Mouse (Mus musculus) kidney, embryonic 14.5 days (tissue): ENCODE results near the gene Hexim2. TPM values are rescaled to one million over a fixed set of nuclear protein-coding genes. Genes with fewer than 3 reads are reported as not detected.

Source experiments
- ATAC-seq: fragments of 200-750 bp; cut with Nextera tagmentation; 2 replicates; pipeline ENCODE4 v1.8.0; 2017; ENCODE audit warnings: moderate number of reproducible peaks, mild to moderate bottlenecking, moderate TSS enrichment, moderate library complexity; ENCODE audit not compliant: low FRiP score, low TSS enrichment
- H3K27ac ChIP-seq: fragments of 300-500 bp; sonication (generic); 2 replicates; pipeline ENCODE4 v1.5.1; 2014; ENCODE audit warnings: low read depth, mild to moderate bottlenecking, low read length, moderate library complexity, mixed read lengths
- H3K27me3 ChIP-seq: fragments of 300-500 bp; sonication (generic); 2 replicates; pipeline ENCODE4 v1.6.1; 2014; ENCODE audit warnings: mild to moderate bottlenecking, low read length; ENCODE audit not compliant: control insufficient read depth, insufficient read depth
- H3K36me3 ChIP-seq: fragments of 300-500 bp; sonication (generic); 2 replicates; pipeline ENCODE4 v1.6.1; 2014; ENCODE audit warnings: low read length, mixed read lengths; ENCODE audit not compliant: control insufficient read depth, insufficient read depth
- H3K4me1 ChIP-seq: fragments of 300-500 bp; sonication (generic); 2 replicates; pipeline ENCODE4 v1.6.1; 2014; ENCODE audit warnings: low read length, mixed read lengths; ENCODE audit not compliant: control insufficient read depth, insufficient read depth
- H3K4me2 ChIP-seq: fragments of 300-500 bp; sonication (generic); replicated peaks from 2 replicates; pipeline ENCODE4 v1.6.1; 2014; ENCODE audit warnings: low read depth, mild to moderate bottlenecking, low read length
- H3K4me3 ChIP-seq: fragments of 300-500 bp; sonication (generic); 2 replicates; pipeline ENCODE4 v1.5.1; 2014; ENCODE audit warnings: mild to moderate bottlenecking, low read length
- H3K9ac ChIP-seq: fragments of 300-500 bp; sonication (generic); 2 replicates; pipeline ENCODE4 v1.6.1; 2014; ENCODE audit warnings: low read depth, mild to moderate bottlenecking, low read length, moderate library complexity
- H3K9me3 ChIP-seq: fragments of 300-500 bp; sonication (generic); 2 replicates; pipeline ENCODE4 v1.6.1; 2016; ENCODE audit warnings: low read length; ENCODE audit not compliant: control insufficient read depth
- WGBS: fragments of 180-500 bp; shearing (Covaris S2); extraction: QIAGEN DNeasy Blood & Tissue Kit; methylation state at CpG from one replicate; pipeline ENCODE4 v1.1.7; 2014; 5-methylcytosine and 5-hydroxymethylcytosine counted together
- polyA plus RNA-seq: library from polyadenylated mRNA; unstranded; fragments of >200 nt; fragmentation: Nextera tagmentation; extraction: Ambion mirVana; gene quantifications from 2 replicates; pipeline ENCODE4 v1.2.1, GENCODE M21; 2014

Gene Hexim2
- polyA plus RNA-seq, 1 experiment from 2014 or later: 10.3 TPM

DNA sequence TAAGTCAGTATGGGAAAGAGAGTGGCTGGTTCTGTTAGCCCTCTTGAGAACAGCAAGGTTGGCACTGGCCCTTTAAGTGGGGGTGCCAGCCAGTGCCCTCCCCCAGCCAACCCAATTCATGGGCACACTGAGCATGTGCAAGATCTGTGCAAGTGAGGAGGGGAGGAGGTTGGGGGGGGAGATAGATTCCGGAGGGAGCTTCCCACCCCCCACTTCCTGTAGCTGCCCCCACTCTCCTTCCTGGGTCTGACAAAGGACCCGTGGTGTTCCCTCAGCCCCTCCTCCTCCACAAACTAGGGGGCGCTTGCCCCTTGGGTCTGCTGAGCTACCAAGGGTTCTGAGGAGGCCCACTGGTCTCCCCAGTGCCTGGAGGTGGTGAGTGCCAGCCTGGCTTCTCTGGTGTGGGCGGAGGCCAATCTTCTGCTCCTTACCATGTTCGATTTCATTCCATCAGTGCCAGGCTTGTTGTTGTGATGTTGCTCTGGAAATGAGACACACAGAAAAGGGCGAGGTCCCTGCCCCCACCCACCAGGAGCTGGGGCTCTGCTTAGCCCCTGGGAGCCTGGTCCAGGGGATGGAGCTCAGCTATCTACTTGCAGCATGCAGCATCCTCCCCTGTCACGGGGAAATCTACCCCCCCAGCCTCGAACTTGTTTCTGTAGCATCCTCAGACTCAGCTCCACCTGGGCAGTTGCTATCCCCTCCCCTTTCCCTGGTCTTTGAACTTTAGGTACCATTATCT, 10.4 kb downstream of the Hexim2 start:
- Histone ChIP-seq H3K36me3 (peaks cover 6% of the 10 kb centered on the region; the same call in 1 of the 2 replicates), H3K4me1 (peaks cover 29% of the 10 kb centered on the region), H3K4me3 (peak overlapping the region; percentile 16), H3K4me2 (peak overlapping the region; percentile 35), H3K27me3 (no peaks in the 10 kb centered on the region), H3K9ac (peak overlapping the region; percentile 40), H3K9me3 (no peaks in the 10 kb centered on the region), H3K27ac (peak overlapping the region; percentile 79)
- peak; percentile 70 for ATAC-seq
- WGBS: 23% methylated on average over 8 of the region's 8 CpGs

- WGBS: 40% methylated on average over 12 of the region's 12 CpGs
- peaks cover 29% of the 10 kb centered on the region for H3K4me1 ChIP-seq
- no peak for ATAC-seq
- no peak overlapping the region; the same call in 1 of the 2 replicates for H3K27ac ChIP-seq
- no peak overlapping the region for H3K9ac ChIP-seq
- H3K27me3 ChIP-seq: no peaks in the 10 kb centered on the region
- H3K9me3 ChIP-seq: no peaks in the 10 kb centered on the region
- H3K36me3 ChIP-seq: no peaks in the 10 kb centered on the region
- H3K4me3 ChIP-seq: no peak overlapping the region
- no peak overlapping the region for H3K4me2 ChIP-seq
Observed at GRCm38 (mm10) chr11:103144309-103145285, 12.4 kb downstream of the Hexim2 start.

DNA sequence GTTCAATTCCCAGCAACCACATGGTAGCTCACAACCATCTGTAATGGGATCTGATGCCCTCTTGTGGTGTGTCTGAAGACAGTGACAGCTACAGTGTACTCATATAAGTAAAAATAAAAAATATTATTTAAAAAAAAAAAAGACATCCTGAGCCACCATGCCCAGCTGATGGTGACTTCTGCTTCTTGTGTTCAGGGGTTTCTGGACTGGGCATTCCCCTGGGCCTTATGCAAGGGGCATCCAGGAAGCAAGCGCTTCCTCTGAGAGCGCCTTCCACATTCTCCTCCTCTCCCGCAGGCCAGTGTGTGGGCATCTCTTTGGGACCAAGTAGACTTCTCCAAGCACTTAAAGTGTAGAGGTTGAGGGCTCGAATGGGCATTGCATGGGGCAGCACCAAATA, 14.2 kb downstream of the Hexim2 start:
- no peak for ATAC-seq
- Histone ChIP-seq H3K27me3 (no peaks in the 10 kb centered on the region), H3K27ac (no peak overlapping the region), H3K4me2 (no peak overlapping the region), H3K9me3 (no peaks in the 10 kb centered on the region), H3K36me3 (no peaks in the 10 kb centered on the region), H3K4me1 (peaks cover 23% of the 10 kb centered on the region), H3K9ac (no peak overlapping the region), H3K4me3 (no peak overlapping the region)
- 93% methylated on average over 4 of the region's 4 CpGs for WGBS

DNA sequence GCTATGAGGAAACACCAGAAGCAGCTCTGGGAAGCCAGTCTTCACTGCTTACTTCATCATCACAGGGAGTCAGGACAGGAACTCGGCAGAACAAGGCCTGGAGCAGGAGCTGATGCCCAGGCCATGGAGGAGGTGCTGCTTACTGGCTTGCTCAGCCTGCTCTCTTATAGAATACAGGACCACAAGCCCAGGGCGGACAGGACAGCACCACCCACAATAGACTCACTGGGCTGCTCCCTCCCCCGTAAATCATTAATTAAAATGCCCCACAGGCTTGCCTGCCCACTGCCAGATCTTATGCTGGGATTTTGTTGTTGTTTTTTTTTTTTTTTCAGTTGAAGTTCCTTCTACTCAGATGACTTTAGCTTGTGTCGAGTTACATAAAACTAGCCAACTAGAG, 15.5 kb downstream of the Hexim2 start:
- Histone ChIP-seq H3K9ac (no peak overlapping the region), H3K4me2 (no peak overlapping the region), H3K4me3 (no peak overlapping the region), H3K4me1 (peaks cover 9% of the 10 kb centered on the region), H3K27ac (no peak overlapping the region), H3K27me3 (no peaks in the 10 kb centered on the region), H3K36me3 (no peaks in the 10 kb centered on the region), H3K9me3 (no peaks in the 10 kb centered on the region)
- WGBS: 50% methylated on average over 4 of the region's 4 CpGs
- no peak for ATAC-seq

DNA sequence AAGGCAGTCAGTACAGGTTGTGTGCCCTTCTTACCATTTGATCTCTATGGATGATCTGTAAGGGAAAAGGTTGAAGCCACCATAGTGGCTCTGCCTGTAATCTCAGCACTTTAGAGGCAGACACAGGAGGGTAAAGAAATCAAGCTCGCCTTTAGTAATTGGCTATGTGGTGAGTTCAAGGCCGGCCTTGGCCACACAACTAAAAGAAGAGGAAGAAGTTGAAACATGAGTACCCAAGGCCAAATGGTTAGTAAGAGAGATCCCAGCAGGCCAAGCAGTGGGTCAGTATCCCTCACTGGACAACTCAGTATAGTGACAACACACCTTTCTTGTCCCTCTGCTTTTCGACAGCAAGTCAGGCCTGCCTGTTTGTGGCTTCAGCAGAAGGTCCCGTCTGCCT, 17.5 kb downstream of the Hexim2 start:
- no peak overlapping the region for H3K9ac ChIP-seq
- no peaks in the 10 kb centered on the region for H3K27me3 ChIP-seq
- no peak overlapping the region for H3K27ac ChIP-seq
- WGBS: 86% methylated on average over 4 of the region's 4 CpGs
- H3K4me3 ChIP-seq: no peak overlapping the region
- H3K9me3 ChIP-seq: no peaks in the 10 kb centered on the region
- ATAC-seq: no peak
- H3K4me2 ChIP-seq: no peak overlapping the region
- no peaks in the 10 kb centered on the region for H3K36me3 ChIP-seq
- H3K4me1 ChIP-seq: peaks cover 5% of the 10 kb centered on the region; the same call in 1 of the 2 replicates

GRCm38 (mm10) chr11:103158621-103159478, 26.6 kb downstream of the Hexim2 start:
- Histone ChIP-seq H3K4me2 (peak overlapping the region; percentile 59), H3K4me1 (no peaks in the 10 kb centered on the region), H3K9ac (peak overlapping the region; percentile 44), H3K27ac (peak overlapping the region; percentile 21; the same call in 1 of the 2 replicates), H3K36me3 (no peaks in the 10 kb centered on the region), H3K27me3 (no peaks in the 10 kb centered on the region), H3K4me3 (peak overlapping the region; percentile 35), H3K9me3 (no peaks in the 10 kb centered on the region)
- ATAC-seq: peak; percentile 97
- under 1% methylated on average over 25 of the region's 25 CpGs for WGBS

GRCm38 (mm10) chr11:103160738-103161137, 28.5 kb downstream of the Hexim2 start:
- Histone ChIP-seq H3K27ac (no peak overlapping the region), H3K36me3 (no peaks in the 10 kb centered on the region), H3K4me3 (no peak overlapping the region), H3K9ac (no peak overlapping the region), H3K4me1 (no peaks in the 10 kb centered on the region), H3K9me3 (no peaks in the 10 kb centered on the region), H3K27me3 (no peaks in the 10 kb centered on the region), H3K4me2 (no peak overlapping the region)
- 83% methylated on average over 11 of the region's 11 CpGs for WGBS
- no peak for ATAC-seq

DNA sequence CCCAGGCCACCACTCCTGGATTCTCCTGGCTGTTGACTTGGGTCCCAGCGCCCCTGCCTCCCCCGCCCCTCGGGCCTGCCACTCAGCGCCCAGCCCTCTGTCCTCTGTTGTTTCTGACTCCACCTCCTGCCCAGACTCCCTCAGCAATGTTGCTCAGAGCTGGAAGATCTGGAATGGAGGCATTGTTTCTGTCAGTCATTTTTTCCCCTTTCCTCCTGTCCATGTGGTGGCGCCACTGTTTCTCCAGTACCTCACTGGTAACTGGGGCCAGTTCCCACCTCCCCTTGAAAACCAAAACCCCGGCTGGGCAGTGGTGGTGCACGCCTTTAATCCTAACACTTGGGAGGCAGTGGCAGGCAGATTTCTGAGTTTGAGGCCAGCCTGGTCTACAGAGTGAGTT, 29.2 kb downstream of the Hexim2 start:
- Histone ChIP-seq H3K4me3 (no peak overlapping the region), H3K27me3 (no peaks in the 10 kb centered on the region), H3K36me3 (no peaks in the 10 kb centered on the region), H3K4me1 (no peaks in the 10 kb centered on the region), H3K9ac (no peak overlapping the region), H3K4me2 (no peak overlapping the region), H3K27ac (no peak overlapping the region), H3K9me3 (no peaks in the 10 kb centered on the region)
- no peak for ATAC-seq
- 82% methylated on average over 7 of the region's 7 CpGs for WGBS
